In genomic region chrX:10714696-10715140, GRCm38 (mm10) we compare ENCODE assay signal across 8 mouse cellular contexts. TPM values are rescaled to one million over a fixed set of nuclear protein-coding genes. Genes with fewer than 3 reads are reported as not detected.
DNase-seq lines count a peak whose midpoint lies in the region; ATAC-seq lines count a peak whose summit lies in the region.

Mid1ip1 (plus strand) TSS chrX:10715013.

- H3K4me3 ChIP-seq in hindbrain, embryonic 10.5 days = peak within 1 kb of the TSS; percentile 40
- H3K4me3 ChIP-seq in lung, embryonic 16.5 days (ENCODE audit: low read length) = peak within 1 kb of the TSS; percentile 30

- H3K9me3 ChIP-seq in hindbrain, embryonic 10.5 days = no peaks in the 10 kb centered on the region
- no peaks in the 10 kb centered on the region for H3K9me3 ChIP-seq in lung, embryonic 16.5 days (ENCODE audit: control insufficient read depth, low read length)

- no peak within 1 kb of the TSS for H3K9ac ChIP-seq in lung, embryonic 16.5 days (ENCODE audit: low read length)

- H3K27ac ChIP-seq in hindbrain, embryonic 10.5 days = peak within 1 kb of the TSS; percentile 86
- H3K27ac ChIP-seq in lung, embryonic 16.5 days (ENCODE audit: low read length) = peak within 1 kb of the TSS; percentile 85

- DNase-seq in MEL-GATA-1-ER (ENCODE audit: extremely low read depth, low read depth) = peak; percentile 96
- peak; percentile 91 for DNase-seq in cerebellum, adult 9-11 months
- DNase-seq in hindbrain, embryonic 10.5 days (ENCODE audit: low spot score) = peak; percentile 81
- DNase-seq in layer of hippocampus, adult 9-10 months (ENCODE audit: low spot score) = peak; percentile 33
- DNase-seq in ovary, postnatal 10 days (ENCODE audit: low spot score) = peak; percentile 34
- DNase-seq in thymus, postnatal 0 days (ENCODE audit: low spot score) = peak; percentile 60

- no peaks in the 10 kb centered on the region for H3K36me3 ChIP-seq in hindbrain, embryonic 10.5 days
- H3K36me3 ChIP-seq in lung, embryonic 16.5 days (ENCODE audit: control insufficient read depth, insufficient read depth, low read length) = no peaks in the 10 kb centered on the region

- ATAC-seq in frontal cortex, adult (ENCODE audit: low TSS enrichment) = peak; percentile 10; the same call in 1 of the 2 replicates
- peak; percentile 76 for ATAC-seq in lung, embryonic 16.5 days (ENCODE audit: low read depth)

- peaks cover 7% of the 10 kb centered on the region; the same call in 1 of the 2 replicates for H3K27me3 ChIP-seq in hindbrain, embryonic 10.5 days (ENCODE audit: insufficient read depth, poor library complexity, severe bottlenecking)
- H3K27me3 ChIP-seq in lung, embryonic 16.5 days (ENCODE audit: control insufficient read depth, insufficient read depth, low read depth, low read length) = no peaks in the 10 kb centered on the region

- 14% methylated on average over 12 of the region's 12 CpGs for WGBS in hindbrain, embryonic 10.5 days
- WGBS in lung, embryonic 16.5 days = 13% methylated on average over 12 of the region's 12 CpGs

- peak within 1 kb of the TSS; percentile 47 for H3K4me2 ChIP-seq in lung, embryonic 16.5 days (ENCODE audit: low read depth, low read length)

- H3K4me1 ChIP-seq in hindbrain, embryonic 10.5 days (replicated peaks) = peaks cover 12% of the 10 kb centered on the region; the same call in 1 of the 2 replicates
- peaks cover 5% of the 10 kb centered on the region; the same call in 1 of the 2 replicates for H3K4me1 ChIP-seq in lung, embryonic 16.5 days (replicated peaks; ENCODE audit: control insufficient read depth, insufficient read depth, low read length)

RNA-seq across cellular contexts. Expression of gene Mid1ip1, which starts in this region (rescaled TPM):
- polyA plus RNA-seq in hindbrain, embryonic 10.5 days (2016; fragmentation: Nextera tagmentation; extraction: Ambion mirVana) = 42.9 and 49.6 TPM in 2 replicates
- polyA plus RNA-seq in lung, embryonic 16.5 days (2015; fragmentation: Nextera tagmentation; extraction: Ambion mirVana) = 119 and 125 TPM in 2 replicates
- polyA plus RNA-seq in thymus, postnatal 0 days (2015; fragmentation: Nextera tagmentation; extraction: Ambion mirVana) = 12.6 and 15.0 TPM in 2 replicates

Comparison
In these comparisons a context has a peak if more than half of its experiments do, and no peak if none do; other contexts are left out.
1. Peak in every context shown above with its lines: DNase-seq, ATAC-seq, H3K4me3 ChIP-seq and H3K27ac ChIP-seq.
2. DNase-seq: peak in every context shown above with its lines; median percentile 96 in MEL-GATA-1-ER; 91 in cerebellum, adult 9-11 months; 81 in hindbrain, embryonic 10.5 days; 60 in thymus, postnatal 0 days; 34 in ovary, postnatal 10 days; 33 in layer of hippocampus, adult 9-10 months.